Mouse (Mus musculus) CH12.LX (cell line): ENCODE results near the gene Slc12a6. TPM values are rescaled to one million over a fixed set of nuclear protein-coding genes. Genes with fewer than 3 reads are reported as not detected.

Experiments used
- DNase-seq: peaks from one replicate; pipeline ENCODE4 v3.0.0-alpha.2; 2013; ENCODE audit errors: extremely low read depth
- H3K27ac ChIP-seq: 2 replicates; pipeline ENCODE4 v1.5.1; 2012; ENCODE audit warnings: low read depth, mild to moderate bottlenecking, control low read depth, moderate library complexity; ENCODE audit not compliant: insufficient read depth
- H3K27me3 ChIP-seq: replicated peaks from 2 replicates; pipeline ENCODE3; 2012; ENCODE audit warnings: inconsistent platforms
- H3K36me3 ChIP-seq, 2 experiments: replicated peaks in 1 of 2; 2 replicates each; pipeline versions ENCODE3 to v1.6.1; 2012; ENCODE audit warnings: inconsistent platforms in 1 of 2, low read length in 1 of 2, mild to moderate bottlenecking in 1 of 2, mixed read lengths in 1 of 2, moderate library complexity in 1 of 2; ENCODE audit not compliant: control insufficient read depth in 1 of 2, insufficient read depth in 1 of 2
- H3K4me1 ChIP-seq, 2 experiments: 2 replicates each; pipeline ENCODE4 v1.6.1; 2012; ENCODE audit warnings: inconsistent platforms in 1 of 2, moderate library complexity in 1 of 2; ENCODE audit not compliant: insufficient read depth in 2 of 2, control insufficient read depth in 1 of 2
- H3K4me2 ChIP-seq: 2 replicates; pipeline ENCODE4 v1.6.1; 2012; ENCODE audit warnings: low read depth, mild to moderate bottlenecking, control low read depth; ENCODE audit not compliant: poor library complexity, insufficient read depth, severe bottlenecking
- H3K4me3 ChIP-seq, 3 experiments: fragments of 150-350 bp in 1 of 3; sonication (generic) in 1 of 3; replicated peaks in 1 of 3; 2 replicates each; pipeline versions ENCODE3 to v1.5.1; 2011 to 2012; ENCODE audit warnings: low read depth in 2 of 3, low read length in 2 of 3, mild to moderate bottlenecking in 2 of 3, moderate library complexity in 2 of 3, control low read depth in 1 of 3, improper control_type of control experiment in 1 of 3, inconsistent platforms in 1 of 3, mixed read lengths in 1 of 3; ENCODE audit not compliant: poor library complexity in 1 of 3
- H3K79me2 ChIP-seq: replicated peaks from 2 replicates; pipeline ENCODE4 v1.6.1; 2012; ENCODE audit warnings: mild to moderate bottlenecking, moderate library complexity; ENCODE audit not compliant: control insufficient read depth, poor library complexity, insufficient read depth, severe bottlenecking; ENCODE audit errors: extremely low read depth
- H3K9ac ChIP-seq: 2 replicates; pipeline ENCODE4 v1.6.1; 2012; ENCODE audit warnings: low read depth, mild to moderate bottlenecking, control low read depth, moderate library complexity; ENCODE audit not compliant: insufficient read depth
- H3K9me3 ChIP-seq: replicated peaks from 2 replicates; pipeline ENCODE3; 2012; ENCODE audit warnings: low read length, inconsistent platforms, mixed read lengths
- ETS1 ChIP-seq: conservative IDR thresholded peaks from 2 replicates; pipeline ENCODE4 v1.6.1; 2012; ENCODE audit warnings: low read depth, mild to moderate bottlenecking, inconsistent platforms, low read length, improper control_type of control experiment, moderate library complexity
- HCFC1 ChIP-seq: IDR thresholded peaks from 2 replicates; pipeline ENCODE4 v1.6.1; 2012; ENCODE audit warnings: low read depth, mild to moderate bottlenecking, inconsistent platforms, low read length, improper control_type of control experiment
- IRF4 ChIP-seq: IDR thresholded peaks from 2 replicates; pipeline ENCODE4 v1.6.1; 2014; ENCODE audit warnings: low read depth, mild to moderate bottlenecking, inconsistent platforms, low read length, improper control_type of control experiment
- JUND ChIP-seq: conservative IDR thresholded peaks from 2 replicates; pipeline ENCODE4 v1.6.1; 2011; ENCODE audit warnings: low read depth, low read length, improper control_type of control experiment
- MAFK ChIP-seq: IDR thresholded peaks from 2 replicates; pipeline ENCODE4 v1.6.1; 2011; ENCODE audit warnings: low read length, improper control_type of control experiment; ENCODE audit not compliant: insufficient replicate concordance
- NELFE ChIP-seq: IDR thresholded peaks from 2 replicates; pipeline ENCODE4 v1.6.1; 2011; ENCODE audit warnings: low read depth, low read length, improper control_type of control experiment
- PAX5 ChIP-seq: IDR thresholded peaks from 2 replicates; pipeline ENCODE4 v1.6.1; 2012; ENCODE audit warnings: low read length, inconsistent platforms, mixed read lengths
- POLR2AphosphoS2 ChIP-seq: IDR thresholded peaks from 2 replicates; pipeline ENCODE4 v1.6.1; 2011; ENCODE audit warnings: low read depth, low read length, improper control_type of control experiment
- RAD21 ChIP-seq: IDR thresholded peaks from 2 replicates; pipeline ENCODE4 v1.6.1; 2011; ENCODE audit warnings: low read depth, mild to moderate bottlenecking, low read length, improper control_type of control experiment, moderate library complexity
- RCOR1 ChIP-seq: conservative IDR thresholded peaks from 2 replicates; pipeline ENCODE4 v1.6.1; 2012; ENCODE audit warnings: low read depth, mild to moderate bottlenecking, inconsistent platforms, low read length, improper control_type of control experiment
- SMC3 ChIP-seq: IDR thresholded peaks from 2 replicates; pipeline ENCODE4 v1.6.1; 2011; ENCODE audit warnings: low read depth, low read length, improper control_type of control experiment
- USF2 ChIP-seq: conservative IDR thresholded peaks from 2 replicates; pipeline ENCODE4 v1.6.1; 2011; ENCODE audit warnings: low read depth, low read length, improper control_type of control experiment
- ZKSCAN1 ChIP-seq: IDR thresholded peaks from 2 replicates; pipeline ENCODE4 v1.6.1; 2012; ENCODE audit warnings: low read depth, inconsistent platforms, low read length, improper control_type of control experiment, borderline replicate concordance
- dilution Hi-C: fragments of 300-500 bp; cut with MboI; formaldehyde crosslinking; loops from 2 replicates; pipeline ENCODE4 v1.14.3; 2020; ENCODE audit warnings: low sequenced_read_pairs; ENCODE audit not compliant: extremely low pct_unique_long_range_greater_than_20kb, extremely low pct_ligation_motif_present
- in situ Hi-C: fragments of 300-500 bp; cut with MboI; formaldehyde crosslinking; loops from 3 replicates; pipeline ENCODE4 v1.14.3; 2019; ENCODE audit warnings: low sequenced_read_pairs, low pct_ligation_motif_present, low pct_unique_long_range_greater_than_20kb, mixed read lengths
- polyA plus RNA-seq: library from polyadenylated mRNA; unstranded; fragments of >175 nt; gene quantifications from 2 replicates; pipeline ENCODE4 v1.2.1, GENCODE M21; 2012; ENCODE audit warnings: low read depth; ENCODE audit not compliant: insufficient read length
- total RNA-seq, 2 experiments: library from RNA; depleted of rRNA; stranded (reverse); fragments of 300-350 nt in 1 of 2; fragments of >200 nt in 1 of 2; gene quantifications; 2 replicates each; pipeline ENCODE4 v1.2.3; 2012 to 2014

Slc12a6 gene
- total and polyA plus RNA-seq, 3 experiments, result 7.8 to 14.8 (median 10.5) TPM

DNA sequence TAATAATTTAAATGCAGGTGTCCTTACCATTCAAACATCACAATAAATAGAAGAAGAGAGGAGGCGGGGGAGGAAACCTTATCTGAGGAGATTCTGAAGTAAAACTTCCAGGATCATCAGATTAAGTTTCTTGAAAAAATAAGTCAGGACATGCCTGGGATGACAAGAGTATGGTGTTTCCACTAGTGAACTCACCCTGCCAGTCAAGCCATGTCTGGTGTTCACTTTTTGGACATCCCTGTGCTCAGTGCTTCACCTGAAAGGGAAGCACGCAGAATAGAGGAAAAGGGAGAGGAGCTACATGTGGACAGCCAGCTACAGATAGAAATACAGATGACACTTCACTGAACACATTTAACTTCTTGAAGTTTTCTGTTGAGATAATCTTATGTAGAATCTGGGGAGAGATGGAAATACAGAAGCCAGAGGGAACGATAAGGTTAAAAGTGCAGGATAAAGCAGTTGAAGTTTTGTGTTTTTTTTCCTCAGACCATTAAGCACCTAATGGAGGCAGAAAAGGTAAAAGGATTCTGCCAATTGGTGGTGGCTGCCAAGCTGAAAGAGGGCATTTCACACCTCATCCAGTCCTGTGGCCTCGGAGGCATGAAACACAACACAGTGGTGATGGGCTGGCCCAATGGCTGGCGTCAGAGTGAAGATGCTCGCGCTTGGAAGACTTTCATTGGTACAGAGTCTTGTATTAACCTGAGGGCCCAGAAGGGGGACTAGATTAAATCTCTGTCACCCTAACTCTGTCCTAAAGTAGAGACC is 88.2 kb downstream of the Slc12a6 start:
- H3K27me3 ChIP-seq, result no peaks in the 10 kb centered on the region
- no peak overlapping the region for H3K4me3 ChIP-seq
- peaks cover 45 to 89% of the 10 kb centered on the region in 2 experiments for H3K36me3 ChIP-seq
- TF ChIP-seq PAX5 (no peak), MAFK (no peak), ETS1 (no peak), NELFE (no peak), HCFC1 (no peak)
- no peak for DNase-seq
- in situ Hi-C loops (no loop called here), dilution Hi-C loops (no loop called here)
- no peak overlapping the region for H3K27ac ChIP-seq
- H3K79me2 ChIP-seq, result no peaks in the 10 kb centered on the region
- H3K9ac ChIP-seq, result no peak overlapping the region
- H3K4me2 ChIP-seq, result no peak overlapping the region
- H3K9me3 ChIP-seq, result no peaks in the 10 kb centered on the region
- H3K4me1 ChIP-seq, result no peaks in the 10 kb centered on the region

DNA sequence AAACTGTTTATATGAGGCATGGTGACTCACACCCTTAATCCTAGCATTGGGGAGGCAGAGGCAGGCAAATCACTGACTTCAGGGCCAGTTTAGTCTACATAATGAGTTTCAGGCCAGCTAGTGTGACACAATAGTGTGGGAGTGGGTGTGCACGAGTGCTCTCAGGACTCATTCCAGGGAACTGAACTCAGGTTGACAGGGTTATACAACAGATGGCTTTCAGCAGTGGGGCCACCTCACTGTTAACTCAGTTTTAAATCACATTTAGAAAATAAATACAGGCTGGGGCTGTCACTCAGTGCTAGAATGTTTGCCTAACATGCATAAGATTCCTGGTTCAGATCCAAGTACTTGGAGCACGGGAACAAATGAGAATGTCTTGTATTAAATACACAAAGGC is 94.0 kb downstream of the Slc12a6 start:
- H3K27ac ChIP-seq, result no peak overlapping the region
- H3K4me2 ChIP-seq, result no peak overlapping the region
- no peak overlapping the region for H3K9ac ChIP-seq
- no peaks in the 10 kb centered on the region for H3K4me1 ChIP-seq
- no peak for TF ChIP-seq POLR2AphosphoS2
- no peak for TF ChIP-seq RCOR1
- TF ChIP-seq MAFK, result no peak
- TF ChIP-seq SMC3, result no peak
- dilution Hi-C loops, result no loop called here
- no peak overlapping the region for H3K4me3 ChIP-seq
- no peaks in the 10 kb centered on the region for H3K79me2 ChIP-seq
- DNase-seq, result no peak
- peaks cover 64 to 94% of the 10 kb centered on the region in 2 experiments for H3K36me3 ChIP-seq
- no peaks in the 10 kb centered on the region for H3K9me3 ChIP-seq
- H3K27me3 ChIP-seq, result no peaks in the 10 kb centered on the region
- in situ Hi-C loops, result loop anchor here (10.0 kb wide), 1 partner anchor 95 kb away; the partner anchor contains the start of genes Gm21985, Nop10 and Slc12a6

DNA sequence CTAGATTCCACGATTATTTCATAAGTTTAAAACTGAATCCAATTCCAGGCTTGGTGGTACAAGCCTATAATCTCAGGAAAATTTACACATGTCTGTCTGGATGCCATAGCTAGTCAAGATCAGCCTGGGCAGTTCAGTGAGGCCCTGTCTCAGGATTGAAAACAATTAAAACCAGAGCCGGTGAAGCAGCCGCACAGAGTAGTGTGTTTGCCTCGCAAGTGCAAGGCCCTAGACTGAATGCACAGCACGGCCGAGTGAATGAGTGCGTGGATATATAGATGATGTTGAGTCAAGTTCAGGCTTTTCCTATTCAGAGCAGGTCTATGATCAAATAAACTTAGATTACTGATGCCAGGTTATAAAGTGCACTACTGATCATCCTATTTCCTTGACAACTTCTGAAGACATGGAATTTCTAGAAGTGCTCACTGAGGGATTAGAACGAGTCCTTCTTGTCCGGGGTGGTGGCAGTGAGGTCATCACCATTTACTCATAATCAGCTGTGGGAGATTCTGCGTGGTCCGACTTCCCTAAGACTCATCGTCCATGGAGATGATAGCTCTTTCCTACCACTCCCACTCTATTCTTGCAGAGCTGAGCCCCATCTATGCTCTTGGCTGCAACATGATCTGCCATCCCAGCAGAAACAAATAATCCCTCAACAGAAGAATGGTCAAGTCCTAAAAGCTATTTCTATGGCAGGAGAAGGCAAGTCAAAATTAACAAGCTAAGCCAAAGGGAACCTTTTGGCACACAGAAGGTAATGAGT is 94.6 kb downstream of the Slc12a6 start:
- Histone ChIP-seq H3K79me2 (peaks cover 2% of the 10 kb centered on the region; the same call in 1 of the 2 replicates), H3K9me3 (no peaks in the 10 kb centered on the region), H3K4me3 (no peak overlapping the region), H3K4me1 (no peaks in the 10 kb centered on the region), H3K27ac (no peak overlapping the region), H3K4me2 (no peak overlapping the region), H3K9ac (no peak overlapping the region), H3K27me3 (no peaks in the 10 kb centered on the region), H3K36me3 (peaks cover 61 to 92% of the 10 kb centered on the region in 2 experiments)
- TF ChIP-seq SMC3, result no peak
- no peak for TF ChIP-seq MAFK
- TF ChIP-seq USF2, result no peak
- TF ChIP-seq IRF4, result no peak
- no peak for TF ChIP-seq ETS1
- TF ChIP-seq JUND, result no peak
- no peak for TF ChIP-seq ZKSCAN1
- TF ChIP-seq POLR2AphosphoS2, result no peak
- TF ChIP-seq RAD21, result no peak
- in situ Hi-C loops (loop anchor here (10.0 kb wide), 1 partner anchor 95 kb away; the partner anchor contains the start of genes Gm21985, Nop10 and Slc12a6), dilution Hi-C loops (no loop called here)
- DNase-seq, result no peak
